ENCODE assay signal across 14 mouse cellular contexts in genomic region chr6:137760966-137761365, GRCm38 (mm10). TPM values are rescaled to one million over a fixed set of nuclear protein-coding genes. Genes with fewer than 3 reads are reported as not detected.
DNase-seq lines count a peak whose midpoint lies in the region.
"Had no signal": no experiment of that assay in that cellular context is flagged by ENCODE, and none has a peak within 500 bp of the region (broad histone marks: within the 10 kb centered on the region; RNA-seq: fewer than 3 reads in every experiment).

No protein-coding gene starts in this region.

- DNase-seq in frontal cortex, postnatal 36 days (ENCODE audit: low spot score in 2 of 2): peak; percentile 22 to 28
- DNase-seq in frontal cortex, postnatal 14 days (ENCODE audit: low spot score in 2 of 2): no peak
- peak; percentile 29 to 37 for DNase-seq in layer of hippocampus, postnatal 36 days
- DNase-seq in layer of hippocampus, adult 9-11 months: no peak
- peak; percentile 46 to 51 for DNase-seq in right cerebral cortex, postnatal 10 days (ENCODE audit: low spot score in 2 of 2)
- DNase-seq in right cerebral cortex, postnatal 4 days: no peak
- no peak for DNase-seq in cerebellum, adult 18-20 months
- DNase-seq: adrenal gland, adult 8-10 months; B cell, adult 2 months; cerebellum, adult 11-12 months; cerebellum, postnatal 36 days; gastrocnemius, adult 2 months; kidney, postnatal 4 days; lung, embryonic 14.5 days had no signal

RNA-seq across cellular contexts. Expression of gene Dera, which starts 6.6 kb away (rescaled TPM):
- 1 to 10 TPM; 5.5 to 5.6 TPM for total RNA-seq in layer of hippocampus, postnatal 36 days (2021)

RNA-seq across cellular contexts. Expression of gene Strap, which starts 26.1 kb away (rescaled TPM):
- 100 to 1,000 TPM; 118 to 121 TPM for total RNA-seq in layer of hippocampus, postnatal 36 days (2021)

Comparison
In these comparisons a context has a peak if more than half of its experiments do, and no peak if none do; other contexts are left out.
1. DNase-seq: peak in frontal cortex, postnatal 36 days (2 of 2), layer of hippocampus, postnatal 36 days (2 of 2) and right cerebral cortex, postnatal 10 days (2 of 2); none in frontal cortex, postnatal 14 days (0 of 2), layer of hippocampus, adult 9-11 months (single experiment), right cerebral cortex, postnatal 4 days (single experiment) and cerebellum, adult 18-20 months (0 of 2).